ENCODE assay signal across 22 mouse cellular contexts in genomic region chr3:72868141-72868540, GRCm38 (mm10).
A peak's percentile ranks its signal among the peaks of the same experiment; 100 is the strongest.
DNase-seq lines count a peak whose midpoint lies in the region; TF ChIP-seq lines count a peak whose summit lies in the region.
"Had no signal": no experiment of that assay in that cellular context is flagged by ENCODE, and none has a peak within 500 bp of the region (broad histone marks: within the 10 kb centered on the region; RNA-seq: fewer than 3 reads in every experiment).

No protein-coding gene starts in this region.

- H3K9ac ChIP-seq in ES-E14 (ENCODE audit: insufficient read depth, low read depth, low read length, poor library complexity, severe bottlenecking), result no peak overlapping the region

- peaks cover 3 to 9% of the 10 kb centered on the region in 2 experiments; a peak in 3 of 4 replicates for H3K4me1 ChIP-seq in ES-E14 (ENCODE audit: control insufficient read depth in 2 of 2, insufficient read depth in 2 of 2, low read length in 2 of 2, poor library complexity in 1 of 2)

- DNase-seq in ES-CJ7 (ENCODE audit: low read depth, low spot score) (peak; percentile 64), ES-E14 (ENCODE audit: low read depth, low spot score) (peak; percentile 21), R1 (ENCODE audit: low read depth, low spot score) (peak; percentile 89), ZHBTc4 (ENCODE audit: low read depth, low spot score) (peak; percentile 67)
- no peak for DNase-seq in thymus, postnatal 4 days
- DNase-seq in right cerebral cortex, postnatal 14 days, result no peak
- no peak for DNase-seq in urinary bladder, postnatal 10 days (ENCODE audit: low spot score)
- DNase-seq in left cerebral cortex, adult 18-20 months (ENCODE audit: low spot score in 2 of 2), result no peak
- DNase-seq: adrenal gland, adult 2 months; adrenal gland, adult 8-10 months; adrenal gland, postnatal 10 days; adrenal gland, postnatal 14 days; adrenal gland, postnatal 25 days; adrenal gland, postnatal 36 days; B cell, adult 2 months; cerebellum, adult 11 months; cerebellum, adult 11-12 months; cerebellum, adult 18-20 months; cerebellum, adult 2 months; cerebellum, adult 8-10 months; cerebellum, adult 9-10 months had no signal

- in situ Hi-C loops in ES-E14 (cut with MboI; ENCODE audit: low sequenced_read_pairs in 2 of 2, unreplicated experiment in 2 of 2), result no loop called here

- no peak overlapping the region for H3K4me3 ChIP-seq in ES-E14 (ENCODE audit: insufficient read depth in 1 of 2, low read depth in 1 of 2, low read length in 2 of 2, poor library complexity in 1 of 2, severe bottlenecking in 1 of 2)

- no peak overlapping the region; the same call in 1 of the 2 replicates for H3K27ac ChIP-seq in ES-E14 (ENCODE audit: insufficient read depth, low read depth, low read length, poor library complexity, severe bottlenecking)

- no peaks in the 10 kb centered on the region; the same call in 1 of the 2 replicates for H3K9me3 ChIP-seq in ES-E14 (ENCODE audit: control insufficient read depth, insufficient read depth, low read depth, low read length)
- H3K9me3 ChIP-seq: G1E had no signal

- peaks cover 2% of the 10 kb centered on the region; the same call in 1 of the 2 replicates for H3K36me3 ChIP-seq in ES-E14 (ENCODE audit: control insufficient read depth, insufficient read depth, low read length, poor library complexity, severe bottlenecking)
- H3K36me3 ChIP-seq: G1E had no signal

TF ChIP-seq in ES-E14, 5 proteins besides CTCF, POLR2A, EP300 and RAD21:
- TF ChIP-seq MAFK (IDR thresholded peaks at IDR 0.05; ENCODE audit: insufficient read depth, low read depth, low read length) (no peak), CHD2 (IDR thresholded peaks at IDR 0.05; ENCODE audit: low read depth, low read length) (0 out of 2 replicates have a peak, but pooled peaks have one; percentile 30), ZNF384 (IDR thresholded peaks at IDR 0.05; ENCODE audit: low read depth, low read length) (no peak), HCFC1 (IDR thresholded peaks at IDR 0.05; ENCODE audit: borderline replicate concordance, insufficient read depth, low read length) (no peak)
TF ChIP-seq in ES-E14: peak in this region for 1.

Comparison
In these comparisons a context has a peak if more than half of its experiments do, and no peak if none do; other contexts are left out.
1. DNase-seq: peak in ES-CJ7 (single experiment), ES-E14 (single experiment), R1 (single experiment) and ZHBTc4 (single experiment); none in thymus, postnatal 4 days (single experiment), right cerebral cortex, postnatal 14 days (single experiment), urinary bladder, postnatal 10 days (single experiment) and left cerebral cortex, adult 18-20 months (0 of 2).